Mouse (Mus musculus): ENCODE measurements at regions not wholly inside any gene's neighbourhood (a gene's known extent, or its start where the extent isn't known, plus 50 kb on each side); places are given as distances from the start of the nearest gene placed in this dataset.
A peak's percentile ranks its signal among the peaks of the same experiment; 100 is the strongest.

- no peak for ATAC-seq (ENCODE audit: extremely low read depth, insufficient number of reproducible peaks, low FRiP score, low TSS enrichment)
- no peaks in the 10 kb centered on the region for H3K9me3 ChIP-seq
- H3K4me2 ChIP-seq: no peak overlapping the region
- no peaks in the 10 kb centered on the region for H3K36me3 ChIP-seq
- 0 out of 2 replicates have a peak, but pooled peaks cover 4% of the 10 kb centered on the region for H3K4me1 ChIP-seq
- no peak overlapping the region for H3K9ac ChIP-seq
- H3K27ac ChIP-seq (replicated peaks): no peak overlapping the region
- no peaks in the 10 kb centered on the region for H3K27me3 ChIP-seq (replicated peaks)
- H3K4me3 ChIP-seq: no peak overlapping the region
Observed at GRCm38 (mm10) chr1:193949817-193950216, 579.7 kb upstream of the Camk1g start.

GRCm38 (mm10) chr1:193946953-193947586 is 577.0 kb upstream of the Camk1g start:
- no peak for ATAC-seq (ENCODE audit: extremely low read depth, insufficient number of reproducible peaks, low FRiP score, low TSS enrichment)
- no peaks in the 10 kb centered on the region for H3K36me3 ChIP-seq
- H3K27me3 ChIP-seq (replicated peaks): no peaks in the 10 kb centered on the region
- no peaks in the 10 kb centered on the region for H3K9me3 ChIP-seq
- no peak overlapping the region for H3K4me3 ChIP-seq
- 0 out of 2 replicates have a peak, but pooled peaks cover 4% of the 10 kb centered on the region for H3K4me1 ChIP-seq
- H3K27ac ChIP-seq (replicated peaks): no peak overlapping the region
- H3K9ac ChIP-seq: no peak overlapping the region
- H3K4me2 ChIP-seq: no peak overlapping the region
- WGBS: 74% methylated on average over 6 of the region's 6 CpGs

GRCm38 (mm10) chr1:193935969-193936368 is 565.9 kb upstream of the Camk1g start:
- Histone ChIP-seq H3K4me2 (no peak overlapping the region), H3K4me3 (no peak overlapping the region), H3K36me3 (no peaks in the 10 kb centered on the region), H3K27ac (replicated peaks) (no peak overlapping the region), H3K4me1 (0 out of 2 replicates have a peak, but pooled peaks cover 3% of the 10 kb centered on the region), H3K27me3 (replicated peaks) (no peaks in the 10 kb centered on the region), H3K9me3 (no peaks in the 10 kb centered on the region), H3K9ac (no peak overlapping the region)
- WGBS: 86% methylated on average over 2 of the region's 2 CpGs
- ATAC-seq (ENCODE audit: extremely low read depth, insufficient number of reproducible peaks, low FRiP score, low TSS enrichment): no peak

- ATAC-seq (ENCODE audit: extremely low read depth, insufficient number of reproducible peaks, low FRiP score, low TSS enrichment): no peak
- H3K4me1 ChIP-seq: 0 out of 2 replicates have a peak, but pooled peaks cover 3% of the 10 kb centered on the region
- H3K4me2 ChIP-seq: no peak overlapping the region
- WGBS: 46% methylated on average over 1 of the region's 1 CpGs
- no peaks in the 10 kb centered on the region for H3K36me3 ChIP-seq
- H3K9me3 ChIP-seq: no peaks in the 10 kb centered on the region
- no peaks in the 10 kb centered on the region for H3K27me3 ChIP-seq (replicated peaks)
- H3K27ac ChIP-seq (replicated peaks): no peak overlapping the region
- H3K9ac ChIP-seq: no peak overlapping the region
- no peak overlapping the region for H3K4me3 ChIP-seq
Observed at GRCm38 (mm10) chr1:193934308-193934707, 564.2 kb upstream of the Camk1g start.

- 66% methylated on average over 5 of the region's 5 CpGs for WGBS
- Histone ChIP-seq H3K9me3 (no peaks in the 10 kb centered on the region), H3K36me3 (no peaks in the 10 kb centered on the region), H3K27ac (replicated peaks) (no peak overlapping the region), H3K4me3 (no peak overlapping the region), H3K4me1 (0 out of 2 replicates have a peak, but pooled peaks cover 3% of the 10 kb centered on the region), H3K9ac (no peak overlapping the region), H3K4me2 (no peak overlapping the region), H3K27me3 (replicated peaks) (no peaks in the 10 kb centered on the region)
- ATAC-seq (ENCODE audit: extremely low read depth, insufficient number of reproducible peaks, low FRiP score, low TSS enrichment): no peak
Observed at GRCm38 (mm10) chr1:193931131-193931729, 561.1 kb upstream of the Camk1g start.

- Histone ChIP-seq H3K9ac (no peak overlapping the region), H3K36me3 (no peaks in the 10 kb centered on the region), H3K27ac (replicated peaks) (no peak overlapping the region), H3K9me3 (no peaks in the 10 kb centered on the region), H3K4me2 (no peak overlapping the region), H3K4me1 (no peaks in the 10 kb centered on the region), H3K27me3 (replicated peaks) (no peaks in the 10 kb centered on the region), H3K4me3 (no peak overlapping the region)
- WGBS: 65% methylated on average over 4 of the region's 4 CpGs
- ATAC-seq (ENCODE audit: extremely low read depth, insufficient number of reproducible peaks, low FRiP score, low TSS enrichment): no peak
Observed at GRCm38 (mm10) chr1:193928607-193929006, 558.5 kb upstream of the Camk1g start.

- 68% methylated on average over 4 of the region's 4 CpGs for WGBS
- H3K27ac ChIP-seq (replicated peaks): no peak overlapping the region
- H3K36me3 ChIP-seq: no peaks in the 10 kb centered on the region
- no peak overlapping the region for H3K9ac ChIP-seq
- no peaks in the 10 kb centered on the region for H3K27me3 ChIP-seq (replicated peaks)
- ATAC-seq (ENCODE audit: extremely low read depth, insufficient number of reproducible peaks, low FRiP score, low TSS enrichment): no peak
- no peaks in the 10 kb centered on the region for H3K4me1 ChIP-seq
- no peaks in the 10 kb centered on the region for H3K9me3 ChIP-seq
- H3K4me2 ChIP-seq: no peak overlapping the region
- H3K4me3 ChIP-seq: no peak overlapping the region
Observed at GRCm38 (mm10) chr1:193922756-193923155, 552.7 kb upstream of the Camk1g start.

GRCm38 (mm10) chr1:193919243-193919642 is 549.1 kb upstream of the Camk1g start:
- 37% methylated on average over 3 of the region's 3 CpGs for WGBS
- no peaks in the 10 kb centered on the region for H3K27me3 ChIP-seq (replicated peaks)
- no peak overlapping the region for H3K4me2 ChIP-seq
- H3K9ac ChIP-seq: no peak overlapping the region
- no peak for ATAC-seq (ENCODE audit: extremely low read depth, insufficient number of reproducible peaks, low FRiP score, low TSS enrichment)
- H3K4me3 ChIP-seq: no peak overlapping the region
- H3K36me3 ChIP-seq: no peaks in the 10 kb centered on the region
- H3K4me1 ChIP-seq: no peaks in the 10 kb centered on the region
- no peaks in the 10 kb centered on the region for H3K9me3 ChIP-seq
- no peak overlapping the region for H3K27ac ChIP-seq (replicated peaks)

GRCm38 (mm10) chr1:193905711-193906110 is 535.6 kb upstream of the Camk1g start:
- Histone ChIP-seq H3K27ac (replicated peaks) (no peak overlapping the region), H3K4me3 (no peak overlapping the region), H3K27me3 (replicated peaks) (no peaks in the 10 kb centered on the region), H3K4me1 (no peaks in the 10 kb centered on the region), H3K4me2 (no peak overlapping the region), H3K9me3 (no peaks in the 10 kb centered on the region), H3K36me3 (no peaks in the 10 kb centered on the region), H3K9ac (no peak overlapping the region)
- ATAC-seq (ENCODE audit: extremely low read depth, insufficient number of reproducible peaks, low FRiP score, low TSS enrichment): no peak

GRCm38 (mm10) chr1:193894072-193894471 is 524.0 kb upstream of the Camk1g start:
- ATAC-seq (ENCODE audit: extremely low read depth, insufficient number of reproducible peaks, low FRiP score, low TSS enrichment): no peak
- no peak overlapping the region for H3K9ac ChIP-seq
- H3K9me3 ChIP-seq: no peaks in the 10 kb centered on the region
- H3K27me3 ChIP-seq (replicated peaks): no peaks in the 10 kb centered on the region
- no peak overlapping the region for H3K4me3 ChIP-seq
- peaks cover 7% of the 10 kb centered on the region for H3K4me1 ChIP-seq
- H3K27ac ChIP-seq (replicated peaks): no peak overlapping the region
- H3K36me3 ChIP-seq: no peaks in the 10 kb centered on the region
- no peak overlapping the region for H3K4me2 ChIP-seq

GRCm38 (mm10) chr1:193876540-193876939 is 506.4 kb upstream of the Camk1g start:
- H3K27ac ChIP-seq (replicated peaks): peak overlapping the region; percentile 79
- 14% methylated on average over 2 of the region's 2 CpGs for WGBS
- H3K9me3 ChIP-seq: no peaks in the 10 kb centered on the region

GRCm38 (mm10) chr1:193876121-193876520 is 506.0 kb upstream of the Camk1g start:
- H3K4me3 ChIP-seq: no peak overlapping the region
- no peaks in the 10 kb centered on the region for H3K27me3 ChIP-seq (replicated peaks)
- H3K27ac ChIP-seq (replicated peaks): peak overlapping the region; percentile 79
- H3K9me3 ChIP-seq: no peaks in the 10 kb centered on the region
- ATAC-seq (ENCODE audit: extremely low read depth, insufficient number of reproducible peaks, low FRiP score, low TSS enrichment): no peak
- 0 out of 2 replicates have a peak overlapping the region, but pooled peaks have one; percentile 16 for H3K4me2 ChIP-seq
- no peak overlapping the region for H3K9ac ChIP-seq
- no peaks in the 10 kb centered on the region for H3K36me3 ChIP-seq
- peaks cover 21% of the 10 kb centered on the region for H3K4me1 ChIP-seq

More at GRCm38 (mm10) chr1:193876540-193876939, 506.4 kb upstream of the Camk1g start:
- peaks cover 21% of the 10 kb centered on the region for H3K4me1 ChIP-seq
- 0 out of 2 replicates have a peak overlapping the region, but pooled peaks have one; percentile 16 for H3K4me2 ChIP-seq
- no peak overlapping the region for H3K4me3 ChIP-seq
- no peak for ATAC-seq (ENCODE audit: extremely low read depth, insufficient number of reproducible peaks, low FRiP score, low TSS enrichment)
- H3K27me3 ChIP-seq (replicated peaks): no peaks in the 10 kb centered on the region
- H3K9ac ChIP-seq: no peak overlapping the region
- H3K36me3 ChIP-seq: no peaks in the 10 kb centered on the region

Data from heart, embryonic 13.5 days (tissue).